Mouse (Mus musculus): ENCODE data around the gene H2-K1. TPM values are rescaled to one million over a fixed set of nuclear protein-coding genes. Genes with fewer than 3 reads are reported as not detected.
A peak's percentile ranks its signal among the peaks of the same experiment; 100 is the strongest.

The H2-K1 gene
- total RNA-seq, 2 experiments from 2014 or later: 459 to 574 TPM

DNA sequence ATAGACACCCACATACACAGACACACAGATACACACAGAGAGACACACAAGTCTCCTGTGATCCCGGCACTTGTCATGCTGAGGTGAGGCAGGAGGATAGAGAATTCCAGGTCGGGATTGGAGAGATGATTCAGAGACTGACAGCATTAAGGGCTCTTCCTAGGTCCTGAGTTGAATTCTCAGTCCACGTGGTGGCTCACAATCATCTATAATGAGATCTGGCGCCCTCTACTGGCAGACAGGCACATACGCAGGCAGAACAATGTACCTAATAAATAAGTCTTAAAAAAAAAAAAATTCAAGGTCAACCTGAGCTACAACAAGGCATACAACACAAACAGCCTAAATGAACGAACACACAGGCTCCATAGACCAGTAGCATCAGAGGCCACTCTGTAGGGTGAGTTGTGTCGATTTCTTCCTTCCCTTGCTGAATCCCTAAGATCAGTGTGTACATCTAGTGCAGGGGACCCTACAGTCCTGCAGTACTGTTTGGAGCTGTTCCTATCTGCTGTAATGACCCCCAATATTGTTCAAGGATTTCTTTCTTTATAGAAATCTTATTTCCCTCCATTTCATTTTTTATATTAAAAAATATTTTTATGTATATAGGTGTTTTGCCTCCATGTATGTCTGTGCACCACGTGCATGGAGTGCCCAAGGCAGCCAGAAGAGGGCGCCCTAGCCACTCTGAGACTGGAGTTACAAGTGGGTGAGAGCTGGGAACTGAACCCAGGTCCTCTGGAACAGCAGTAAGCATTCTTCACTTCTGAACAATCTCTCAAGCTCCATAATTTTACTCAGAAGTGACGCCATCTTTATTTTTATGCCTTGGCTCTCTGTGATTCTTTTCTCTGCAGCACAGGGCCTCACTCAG lies 8.1 kb downstream of the H2-K1 start:
- DNase-seq: peak; percentile 61 to 69

DNA sequence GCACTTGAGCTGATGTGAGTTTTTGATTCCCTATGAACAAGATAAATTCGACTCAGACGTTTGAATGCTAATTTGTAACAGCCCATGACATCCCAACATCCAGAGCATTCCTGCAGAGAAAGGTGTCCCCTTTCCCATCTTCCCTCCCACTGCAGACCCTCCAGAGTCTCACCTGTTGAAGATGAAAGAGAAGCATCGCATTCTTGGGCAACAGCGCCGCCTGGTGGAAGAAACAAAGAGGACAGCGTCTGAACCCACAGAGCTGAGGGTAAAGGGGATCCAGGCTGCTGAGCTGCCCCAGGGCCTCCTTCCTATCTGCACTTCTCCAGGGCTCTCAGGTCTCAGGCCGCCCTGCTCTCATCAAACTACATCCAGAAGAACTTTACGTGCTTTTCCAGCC lies 18.0 kb downstream of the H2-K1 start:
- DNase-seq: peak; percentile 67 to 69

DNA sequence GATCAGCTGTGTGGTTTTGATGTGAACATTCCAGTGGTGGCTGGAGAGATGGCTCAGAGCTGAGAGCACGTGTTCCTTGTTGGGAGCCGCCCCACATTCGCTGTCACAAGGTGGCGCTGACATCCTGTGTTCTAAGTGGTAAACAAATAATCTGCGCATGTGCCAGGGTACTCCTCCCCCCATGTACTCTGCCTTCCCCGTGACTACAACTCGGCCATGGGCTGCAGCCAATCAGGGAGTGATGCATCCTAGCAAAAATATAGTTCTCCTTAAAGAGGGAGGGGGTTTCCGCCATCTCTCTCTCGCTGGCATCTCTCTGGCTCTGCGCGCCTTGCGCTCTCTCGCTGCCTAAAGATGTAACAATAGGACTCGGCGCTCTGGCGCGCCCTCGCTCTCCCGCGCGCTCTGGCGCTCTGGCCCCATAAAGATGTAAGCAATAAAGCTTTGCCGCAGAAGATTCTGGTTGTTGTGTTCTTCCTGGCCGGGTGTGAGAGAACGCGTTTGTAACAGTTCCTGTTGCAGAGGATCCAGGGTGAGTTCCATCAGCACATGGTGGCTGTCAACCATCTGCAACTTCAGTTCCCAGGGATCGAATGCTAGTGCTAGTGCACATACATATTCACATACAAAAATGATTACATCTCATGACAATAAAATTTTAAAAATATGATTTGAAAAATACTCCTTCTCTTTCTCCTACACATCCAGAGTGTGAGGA lies 18.8 kb downstream of the H2-K1 start:
- peak; percentile 84 to 86 for DNase-seq

DNA sequence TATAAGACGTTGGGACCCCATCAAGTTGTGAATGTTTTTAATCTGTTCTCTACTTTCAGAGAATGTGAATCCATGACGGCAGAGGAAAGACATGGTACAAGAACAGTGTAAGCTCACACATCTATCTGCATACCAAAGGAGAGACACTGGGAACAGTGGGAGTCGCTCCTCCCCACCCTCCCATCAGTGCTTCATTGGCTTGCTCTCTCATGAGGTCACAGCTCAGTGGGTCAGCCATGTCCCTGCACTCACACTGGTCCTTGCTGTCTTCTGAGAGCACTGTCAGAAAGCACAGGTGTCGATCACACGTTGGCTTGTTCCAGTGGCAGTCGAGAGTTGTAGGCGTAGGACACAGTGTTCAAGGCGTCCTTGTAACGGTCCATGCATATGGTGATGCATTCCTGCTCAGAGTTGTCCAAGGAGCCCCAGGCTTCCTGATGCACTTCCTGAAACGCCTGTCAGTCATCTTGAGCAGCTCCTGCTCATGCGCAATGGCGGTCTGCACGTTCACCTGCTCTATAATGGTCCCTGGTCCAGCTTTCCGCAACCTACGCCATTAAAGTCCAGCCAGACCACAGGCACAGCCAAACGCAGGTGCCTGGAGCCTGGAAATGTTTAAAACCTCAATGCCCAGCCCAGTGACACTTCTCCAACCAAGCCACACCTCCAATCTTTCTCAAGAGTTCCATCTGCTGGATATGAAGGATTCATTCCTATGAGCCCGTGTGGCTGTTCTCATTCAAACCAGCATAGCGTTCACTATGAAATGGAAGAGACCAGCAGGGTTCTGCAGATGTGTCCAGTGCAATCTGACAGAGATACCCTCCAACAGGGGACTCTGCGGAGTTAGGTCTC lies 19.7 kb downstream of the H2-K1 start:
- DNase-seq: no peak

DNA sequence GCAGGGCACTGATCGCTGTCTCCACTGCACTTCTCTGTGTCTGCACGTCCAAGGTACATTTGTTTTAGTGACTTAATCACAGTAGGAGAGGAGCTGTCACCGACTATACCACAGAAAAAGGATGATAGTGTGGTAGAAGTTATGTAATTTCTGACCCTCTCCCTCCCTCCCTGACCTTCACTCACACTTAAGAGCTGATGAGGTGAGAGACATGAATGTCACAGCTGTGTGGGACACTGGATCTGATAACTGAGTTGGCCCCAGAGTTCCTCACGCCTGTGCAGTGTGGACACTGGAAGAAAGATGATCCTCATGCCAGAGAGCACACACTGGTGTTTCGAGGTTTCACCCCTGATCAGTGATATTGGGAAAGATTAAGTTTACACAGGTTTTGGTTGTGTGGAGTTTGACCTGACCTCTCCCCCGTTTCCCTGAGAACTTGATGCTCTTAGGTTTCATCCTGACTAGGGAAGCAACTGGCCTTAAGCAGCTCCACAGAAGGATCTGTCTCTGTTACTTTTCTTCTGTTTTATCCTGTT lies 20.6 kb downstream of the H2-K1 start:
- no peak for DNase-seq

DNA sequence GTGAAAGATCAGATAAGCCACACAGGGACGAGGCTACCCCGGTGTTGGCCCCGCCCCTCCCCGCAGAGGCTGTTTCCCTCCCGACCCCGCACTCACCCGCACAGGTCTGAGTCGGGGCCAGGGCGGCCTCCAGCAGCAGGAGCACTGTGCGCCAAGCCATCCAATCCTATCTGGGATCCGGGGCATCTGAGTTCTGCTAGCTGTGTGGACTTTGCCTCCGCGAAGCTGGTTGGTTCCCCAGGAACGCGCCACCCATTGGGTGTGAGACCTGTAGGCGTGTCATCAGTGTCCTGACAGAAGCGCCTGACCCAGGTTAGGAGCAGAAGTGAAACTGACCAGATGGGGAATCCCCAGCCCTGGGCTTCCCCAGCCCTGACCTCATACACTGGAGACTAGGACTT lies 21.5 kb downstream of the H2-K1 start:
- DNase-seq: peak; percentile 86 to 88

DNA sequence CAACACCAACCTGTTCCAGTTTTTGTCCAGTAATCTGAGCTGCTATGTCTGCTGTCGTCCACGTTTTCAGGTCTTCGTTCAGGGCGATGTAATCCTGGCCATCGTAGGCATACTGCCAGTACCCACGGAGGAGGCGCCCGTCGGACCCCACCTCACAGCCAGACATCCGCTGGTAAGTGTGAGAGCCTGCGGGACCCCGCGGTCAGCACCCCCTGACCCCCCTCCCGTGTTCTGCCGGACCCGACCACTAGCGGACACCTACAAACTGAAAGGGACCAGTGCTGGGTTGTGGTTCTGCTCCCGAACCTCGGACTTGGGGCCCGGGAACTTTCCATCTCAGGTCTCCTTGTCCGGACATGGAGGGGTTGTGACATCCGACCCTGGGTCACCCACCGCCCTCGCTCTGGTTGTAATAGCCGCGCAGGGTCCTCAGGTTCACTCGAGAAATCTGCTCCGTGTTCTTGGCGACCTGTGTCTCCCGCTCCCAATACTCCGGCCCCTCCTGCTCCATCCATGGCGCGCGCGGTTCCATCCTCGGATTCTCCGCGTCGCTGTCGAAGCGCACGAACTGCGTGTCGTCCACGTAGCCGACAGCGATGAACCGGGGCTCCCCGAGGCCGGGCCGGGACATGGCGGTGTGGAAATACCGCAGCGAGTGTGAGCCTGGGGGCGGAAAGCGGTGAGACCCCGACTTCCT lies 22.1 kb downstream of the H2-K1 start:
- DNase-seq: no peak

DNA sequence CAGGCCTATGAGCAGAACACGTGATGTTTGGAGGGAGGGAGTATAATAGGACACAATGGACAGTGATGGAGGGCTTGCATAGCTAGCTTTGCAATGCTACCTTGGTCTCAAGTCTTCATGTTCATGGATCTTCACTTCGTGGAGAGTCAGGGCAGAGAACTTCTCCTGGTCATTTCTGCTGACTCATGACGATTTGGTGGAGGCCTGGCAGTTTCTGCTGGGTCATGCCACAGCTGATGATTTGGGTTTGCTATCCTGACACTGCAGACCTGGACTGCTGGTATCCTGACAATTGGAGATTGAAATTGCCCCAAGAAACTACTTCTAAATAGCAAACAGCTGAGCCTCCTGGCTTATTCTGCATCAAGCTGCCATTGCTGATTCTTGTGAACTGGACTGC lies 26.6 kb downstream of the H2-K1 start:
- no peak for DNase-seq

DNA sequence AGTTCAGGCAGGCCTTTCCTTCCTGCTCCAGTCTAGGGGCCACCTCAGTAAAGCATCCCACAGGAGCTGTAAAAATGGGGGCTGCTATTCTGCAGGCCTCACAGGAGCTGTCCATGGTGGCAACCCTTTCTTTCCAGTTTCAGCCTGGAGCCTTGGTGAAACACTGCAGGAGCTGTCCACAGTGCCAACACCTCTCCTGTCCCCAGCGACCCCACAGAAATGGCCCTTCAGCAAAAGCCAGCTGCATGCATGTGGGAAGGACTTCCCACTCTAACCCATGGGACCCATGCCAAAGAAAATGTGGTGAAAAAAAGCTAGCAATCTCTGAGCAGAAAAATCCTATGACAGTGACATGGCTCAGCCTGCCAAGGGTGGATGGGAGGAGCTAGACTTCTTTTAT lies 27.5 kb downstream of the H2-K1 start:
- peak in 1 of 2 experiments; percentile 62 for DNase-seq

DNA sequence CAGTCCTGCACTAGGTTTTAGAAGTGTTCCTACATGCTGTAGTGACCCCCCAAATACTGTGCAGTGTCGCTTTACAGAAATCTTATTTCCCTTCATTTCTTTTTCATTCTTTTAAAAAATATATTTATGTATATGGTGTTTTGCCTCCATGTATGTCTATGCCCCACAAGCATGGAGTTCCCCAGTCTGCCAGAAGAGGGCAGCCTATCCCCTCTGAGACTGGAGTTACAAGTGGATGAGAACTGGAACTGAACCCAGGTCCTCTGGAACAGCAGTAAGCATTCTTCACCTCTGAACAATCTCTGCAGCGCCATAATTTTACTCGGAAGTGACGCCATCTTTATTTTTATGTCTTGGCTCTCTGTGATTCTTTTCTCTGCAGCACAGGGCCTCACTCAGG lies 30.8 kb downstream of the H2-K1 start:
- DNase-seq: no peak

DNA sequence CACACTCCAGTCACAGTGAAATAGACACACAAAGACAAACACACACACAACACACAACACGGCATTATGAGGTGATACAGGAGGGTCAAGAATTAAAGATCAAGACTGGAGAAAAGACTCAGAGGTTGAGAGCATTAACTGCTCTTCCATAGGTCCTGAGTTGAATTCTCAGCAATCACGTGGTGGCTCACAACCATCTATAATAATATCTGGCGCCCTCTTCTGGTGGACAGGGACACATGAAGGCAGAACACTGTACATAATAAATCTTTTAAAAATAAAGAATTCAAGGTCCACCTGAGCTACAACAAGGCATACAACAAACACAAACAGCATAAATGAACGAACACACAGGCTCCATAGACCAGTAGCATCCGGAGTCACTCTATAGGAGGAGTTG lies 31.2 kb downstream of the H2-K1 start:
- DNase-seq: no peak

DNA sequence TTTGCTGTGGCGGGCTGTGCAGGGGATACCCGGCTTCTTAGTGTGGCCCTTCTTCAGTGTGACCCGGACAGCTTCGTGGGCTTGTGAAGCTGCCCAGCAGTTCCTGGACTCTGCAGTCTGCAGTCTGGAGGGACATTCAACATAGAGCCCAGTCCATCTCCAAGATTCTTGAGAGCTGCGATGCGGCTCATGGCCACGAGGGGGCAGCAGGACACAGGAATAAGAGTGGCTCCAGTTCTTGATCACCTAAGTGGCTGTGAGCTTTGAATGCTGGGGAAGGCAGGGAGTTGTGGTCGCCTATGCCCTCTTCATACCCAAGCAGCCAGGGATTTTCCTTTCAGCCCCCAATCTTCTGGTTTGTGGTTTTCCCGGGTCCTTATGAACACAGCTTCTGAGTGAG lies 31.7 kb downstream of the H2-K1 start:
- DNase-seq: peak; percentile 75 to 86

DNA sequence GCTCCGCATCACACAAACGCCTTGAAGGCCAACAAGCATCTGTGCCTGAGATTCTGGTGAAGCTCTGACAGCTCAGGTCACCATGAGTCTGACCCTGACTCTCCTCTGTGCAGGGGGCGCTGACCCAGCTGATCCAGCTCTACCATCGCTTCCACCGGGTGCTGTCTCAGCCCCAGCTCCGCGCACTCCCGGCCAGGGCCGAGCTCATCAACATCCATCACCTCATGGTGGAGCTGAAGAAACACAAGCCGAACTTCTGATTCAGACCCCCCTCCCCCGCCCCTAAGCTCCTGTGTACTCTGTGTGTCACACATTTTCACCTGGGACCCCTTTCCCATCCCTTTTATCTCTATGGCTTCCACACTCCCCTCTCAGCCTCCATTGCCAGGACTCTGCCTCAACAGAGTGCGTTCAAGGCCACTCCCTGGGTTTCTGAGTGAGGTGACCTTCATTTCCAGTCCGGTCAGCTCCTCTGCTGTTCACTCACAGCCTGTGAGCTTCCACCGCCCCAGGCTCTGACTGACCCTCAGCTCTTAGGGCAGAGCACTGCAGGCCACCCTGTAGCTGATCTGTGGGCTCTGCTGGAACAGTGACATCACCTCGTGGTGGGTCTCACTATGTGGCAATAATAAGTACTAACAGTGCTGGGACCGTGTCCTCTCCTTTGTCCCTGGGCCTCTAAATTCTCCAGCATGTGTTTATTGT lies 34.1 kb downstream of the H2-K1 start:
- DNase-seq: peak; percentile 50 to 64

DNA sequence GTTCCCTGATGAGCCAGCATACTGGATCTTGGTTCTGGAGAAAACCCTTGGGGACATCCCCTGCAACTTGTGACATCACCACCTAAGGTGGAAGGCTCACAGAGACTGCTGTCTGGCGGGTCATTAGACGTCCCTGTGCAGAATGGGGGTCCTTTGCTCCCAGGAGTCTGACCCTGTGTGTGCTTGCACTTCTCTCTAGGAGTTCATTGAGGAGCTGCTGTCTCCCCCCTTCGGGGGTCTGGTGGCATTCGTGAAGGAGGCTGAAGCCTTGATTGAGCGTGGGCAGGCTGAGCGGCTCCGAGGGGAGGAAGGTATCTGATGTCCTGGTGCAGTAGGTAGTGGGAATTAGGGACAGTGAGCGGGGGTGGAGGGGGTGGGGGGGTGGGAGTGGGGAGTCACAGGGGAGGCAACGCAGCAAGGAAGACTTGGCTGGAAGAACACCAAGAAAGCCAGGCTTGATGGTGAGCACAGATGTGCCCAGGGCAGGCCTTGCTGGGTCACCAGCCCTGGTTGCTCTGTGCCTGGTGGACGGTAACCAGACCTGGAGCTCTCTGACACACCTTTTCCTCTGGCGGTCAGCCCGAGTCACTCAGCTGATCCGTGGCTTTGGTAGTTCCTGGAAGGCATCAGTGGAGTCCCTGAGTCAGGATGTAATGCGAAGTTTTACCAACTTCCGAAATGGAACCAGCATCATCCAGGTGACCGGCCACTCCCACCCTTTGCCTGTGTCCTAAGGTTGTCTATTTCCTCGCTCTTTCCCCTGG lies 34.9 kb downstream of the H2-K1 start:
- DNase-seq: no peak

DNA sequence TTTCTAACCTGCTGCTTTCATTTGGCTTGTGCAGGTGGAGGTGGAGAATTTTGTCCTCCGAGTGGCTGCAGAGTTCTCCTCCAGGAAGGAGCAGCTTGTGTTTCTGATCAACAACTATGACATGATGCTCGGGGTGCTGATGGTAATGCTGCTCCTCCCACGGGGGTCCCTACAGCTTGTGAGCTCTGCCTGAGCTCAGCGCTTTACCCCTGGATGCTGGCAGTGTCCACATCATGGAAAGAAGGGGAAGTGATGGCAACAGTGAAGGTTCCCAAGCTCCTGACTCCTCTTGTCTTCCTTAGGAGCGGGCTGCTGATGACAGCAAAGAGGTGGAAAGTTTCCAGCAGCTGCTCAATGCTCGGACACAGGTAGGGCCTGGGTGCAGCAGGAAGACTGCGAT lies 37.3 kb downstream of the H2-K1 start:
- no peak for DNase-seq

DNA sequence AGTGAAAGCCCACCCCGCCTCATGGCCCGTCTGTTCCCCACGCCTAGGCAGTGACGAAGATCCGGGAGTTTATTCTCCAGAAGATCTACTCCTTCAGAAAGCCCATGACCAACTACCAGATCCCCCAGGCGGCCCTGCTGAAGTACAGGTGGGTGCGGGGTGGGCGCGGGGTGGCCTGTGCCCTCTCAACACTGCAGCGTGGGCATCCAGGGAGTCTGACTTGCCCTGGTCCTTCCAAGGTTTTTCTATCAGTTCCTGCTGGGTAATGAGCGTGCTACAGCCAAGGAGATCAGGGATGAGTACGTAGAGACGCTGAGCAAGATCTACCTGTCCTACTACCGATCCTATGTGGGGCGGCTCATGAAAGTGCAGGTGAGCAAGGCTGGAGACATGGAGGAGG lies 40.2 kb downstream of the H2-K1 start:
- DNase-seq: no peak

DNA sequence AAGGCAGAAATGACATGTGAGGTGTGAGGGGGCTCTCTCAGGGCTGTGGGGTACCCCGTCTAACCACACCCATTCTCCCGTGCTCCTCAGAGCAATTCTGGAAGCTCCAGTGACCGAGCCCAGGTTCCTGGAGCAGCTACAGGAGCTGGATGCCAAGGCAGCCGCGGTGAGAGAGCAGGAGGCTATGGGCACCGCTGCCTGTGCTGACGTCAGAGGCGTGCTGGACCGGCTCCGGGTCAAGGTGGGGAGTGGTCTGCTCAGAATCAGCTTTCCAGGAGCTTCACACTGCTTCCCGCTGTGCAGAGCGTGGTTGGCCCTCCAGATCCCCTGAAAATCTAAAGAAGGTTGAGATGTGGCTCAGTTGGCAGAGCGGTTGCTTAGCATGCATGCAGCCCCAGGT lies 41.0 kb downstream of the H2-K1 start:
- no peak for DNase-seq

DNA sequence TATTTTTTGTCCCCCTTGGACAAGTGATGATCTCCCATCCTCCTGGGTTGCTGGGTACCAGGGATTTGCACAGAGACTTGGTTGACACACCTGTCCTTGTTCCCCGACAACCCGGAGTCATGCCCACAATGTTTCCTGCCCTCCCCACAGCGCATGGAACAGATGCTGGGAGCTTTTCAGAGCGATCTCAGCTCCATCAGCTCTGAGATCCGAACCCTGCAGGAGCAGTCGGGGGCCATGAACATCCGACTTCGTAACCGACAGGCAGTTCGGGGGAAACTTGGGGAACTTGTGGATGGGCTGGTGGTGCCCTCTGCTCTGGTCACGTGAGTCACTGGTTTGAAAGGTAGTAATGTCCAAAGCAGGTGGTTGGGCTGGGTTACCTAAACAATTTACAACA lies 41.7 kb downstream of the H2-K1 start:
- DNase-seq: no peak

DNA sequence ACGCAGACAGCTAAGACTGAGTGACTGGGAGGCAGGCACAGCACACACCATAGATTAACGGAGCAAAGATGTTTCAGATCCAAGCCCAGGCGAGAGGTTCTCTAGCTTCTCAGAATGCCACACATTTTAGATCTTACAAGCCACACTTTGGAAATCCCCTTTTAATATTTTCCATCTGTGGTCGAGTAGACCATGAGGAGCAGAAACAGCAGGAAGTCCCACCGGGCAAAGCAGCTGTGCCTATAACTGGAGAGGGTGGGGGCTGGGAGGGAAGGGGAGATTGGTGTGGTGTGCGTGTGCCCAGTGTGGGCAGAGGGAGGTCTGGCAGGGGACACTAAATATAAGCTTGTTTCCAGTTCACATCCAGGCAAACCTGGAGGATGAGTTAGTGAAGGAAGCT lies 42.7 kb downstream of the H2-K1 start:
- DNase-seq: no peak

DNA sequence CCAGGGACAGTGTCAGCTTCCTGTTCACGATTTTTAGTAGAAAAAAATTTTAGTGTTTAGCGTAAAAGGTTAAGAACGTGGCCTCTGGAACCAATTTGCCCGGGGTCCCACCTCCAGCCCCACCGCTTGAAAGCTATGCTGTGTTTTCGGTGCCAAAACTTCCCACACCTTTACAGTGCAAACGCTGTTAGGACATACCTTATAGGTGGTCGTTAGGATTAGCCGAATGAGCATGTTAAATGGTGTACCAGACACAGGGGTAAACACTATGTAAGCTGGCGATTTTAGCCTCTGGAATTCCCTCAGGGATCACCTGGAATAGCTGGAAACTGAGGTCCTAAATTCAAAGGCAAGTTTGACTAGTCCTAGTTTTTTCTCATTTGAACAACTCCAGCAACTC lies 43.8 kb downstream of the H2-K1 start:
- DNase-seq: no peak

Measured in adrenal gland, postnatal 36 days (tissue).